Mouse (Mus musculus) myocyte (in vitro differentiated cells): ENCODE results near the gene Nos1ap. TPM values are rescaled to one million over a fixed set of nuclear protein-coding genes. Genes with fewer than 3 reads are reported as not detected.

ENCODE experiments used
- H3K27me3 ChIP-seq: one replicate; pipeline ENCODE4 v1.6.1; 2011; ENCODE audit not compliant: control insufficient read depth, insufficient read depth, insufficient read length
- H3K36me3 ChIP-seq: one replicate; pipeline ENCODE4 v1.6.1; 2011; ENCODE audit not compliant: control insufficient read depth, insufficient read depth
- H3K4me2 ChIP-seq: one replicate; pipeline ENCODE4 v1.6.1; 2011; ENCODE audit warnings: low read depth, control low read depth
- H3K4me3 ChIP-seq: one replicate; pipeline ENCODE4 v1.5.1; 2011; ENCODE audit warnings: mild to moderate bottlenecking, control low read depth, moderate library complexity
- H3K79me2 ChIP-seq: one replicate; pipeline ENCODE4 v1.6.1; 2011; ENCODE audit not compliant: control insufficient read depth, insufficient read depth
- H3ac ChIP-seq: one replicate; pipeline ENCODE4 v1.6.1; 2011; ENCODE audit not compliant: control insufficient read depth, insufficient read length
- CEBPB ChIP-seq: IDR thresholded peaks from 2 replicates; pipeline ENCODE4 v1.6.1; 2011; ENCODE audit warnings: mild to moderate bottlenecking, moderate library complexity; ENCODE audit not compliant: poor library complexity, insufficient read depth, severe bottlenecking
- E2F4 ChIP-seq: IDR thresholded peaks from one replicate; pipeline ENCODE4 v1.6.1; 2011; ENCODE audit warnings: mild to moderate bottlenecking, control low read depth, moderate library complexity; ENCODE audit not compliant: insufficient read depth
- MAX ChIP-seq: IDR thresholded peaks from one replicate; pipeline ENCODE4 v1.6.1; 2011; ENCODE audit warnings: low read depth, mild to moderate bottlenecking, control low read depth
- MYOD1 ChIP-seq, 3 experiments: IDR thresholded peaks; one replicate each; pipeline ENCODE4 v1.6.1; 2011; ENCODE audit warnings: control low read depth in 2 of 3, low read depth in 2 of 3, mild to moderate bottlenecking in 2 of 3, moderate library complexity in 1 of 3; ENCODE audit not compliant: insufficient read length in 2 of 3, control insufficient read depth in 1 of 3
- MYOG ChIP-seq, 3 experiments: IDR thresholded peaks; one replicate each; pipeline ENCODE4 v1.6.1; 2011; ENCODE audit warnings: control low read depth in 2 of 3, low read depth in 2 of 3, mild to moderate bottlenecking in 2 of 3; ENCODE audit not compliant: insufficient read length in 2 of 3, control insufficient read depth in 1 of 3, insufficient read depth in 1 of 3
- POLR2A ChIP-seq: IDR thresholded peaks from one replicate; pipeline ENCODE4 v1.6.1; 2011; ENCODE audit warnings: low read depth, mild to moderate bottlenecking, control low read depth, moderate library complexity; ENCODE audit not compliant: insufficient read length
- POLR2AphosphoS2 ChIP-seq: IDR thresholded peaks from one replicate; pipeline ENCODE4 v1.6.1; 2011; ENCODE audit warnings: low read depth, control low read depth; ENCODE audit not compliant: insufficient read length
- REST ChIP-seq: IDR thresholded peaks from one replicate; pipeline ENCODE4 v1.6.1; 2011; ENCODE audit warnings: mild to moderate bottlenecking, control low read depth, moderate library complexity; ENCODE audit not compliant: insufficient read depth, insufficient read length
- SRF ChIP-seq: IDR thresholded peaks from one replicate; pipeline ENCODE4 v1.6.1; 2011; ENCODE audit warnings: low read depth; ENCODE audit not compliant: control insufficient read depth, insufficient read length
- TCF12 ChIP-seq: IDR thresholded peaks from one replicate; pipeline ENCODE4 v1.6.1; 2011; ENCODE audit warnings: mild to moderate bottlenecking, control low read depth; ENCODE audit not compliant: poor library complexity, insufficient read depth, severe bottlenecking
- TCF3 ChIP-seq: IDR thresholded peaks from one replicate; pipeline ENCODE4 v1.6.1; 2011; ENCODE audit warnings: low read depth, control low read depth; ENCODE audit not compliant: insufficient read length
- USF1 ChIP-seq: IDR thresholded peaks from one replicate; pipeline ENCODE4 v1.6.1; 2011; ENCODE audit warnings: low read depth, mild to moderate bottlenecking, control low read depth, moderate library complexity
- polyA plus RNA-seq: library from polyadenylated mRNA; unstranded; fragments of >200 nt; fragmentation: generic; extraction: Trizol; gene quantifications from one replicate; pipeline ENCODE4 v1.2.1, GENCODE M21; 2012; ENCODE audit warnings: missing spikeins

Gene Nos1ap
- polyA plus RNA-seq, 1 experiment: 0.14 TPM

DNA sequence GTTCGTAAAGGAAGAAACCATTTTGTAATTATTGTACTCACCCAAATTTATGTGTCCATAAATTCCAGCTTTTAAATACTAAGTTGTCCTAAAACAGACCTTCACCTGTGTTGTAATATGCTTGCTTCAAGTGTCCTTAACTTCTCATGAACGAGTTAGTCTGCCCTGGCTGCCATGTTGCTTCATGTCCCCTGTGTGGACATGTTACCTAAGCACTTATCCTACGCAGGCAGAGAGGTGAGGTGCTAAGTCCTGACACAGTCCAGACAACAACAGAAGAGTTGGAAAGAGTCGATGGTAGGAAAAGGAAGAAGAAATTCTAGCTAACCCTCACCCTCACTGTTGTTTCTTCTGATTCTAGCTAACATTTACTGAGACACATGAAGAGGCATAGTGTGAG lies 43.4 kb downstream of the Nos1ap start:
- H3K4me3 ChIP-seq: no peak overlapping the region
- H3K27me3 ChIP-seq: no peaks in the 10 kb centered on the region
- no peaks in the 10 kb centered on the region for H3K36me3 ChIP-seq
- H3K79me2 ChIP-seq: no peaks in the 10 kb centered on the region
- TF ChIP-seq MAX (no peak), SRF (no peak), MYOD1 (IDR thresholded peaks at IDR 0.05; ENCODE audit: control insufficient read depth in 1 of 3, insufficient read length in 2 of 3, low read depth in 2 of 3) (no peak), POLR2A (no peak), MYOG (IDR thresholded peaks at IDR 0.05; ENCODE audit: control insufficient read depth in 1 of 3, insufficient read depth in 1 of 3, insufficient read length in 2 of 3, low read depth in 2 of 3) (no peak), TCF12 (no peak), REST (no peak), USF1 (no peak), CEBPB (no peak)
- H3ac ChIP-seq: no peak overlapping the region
- H3K4me2 ChIP-seq: no peak overlapping the region

DNA sequence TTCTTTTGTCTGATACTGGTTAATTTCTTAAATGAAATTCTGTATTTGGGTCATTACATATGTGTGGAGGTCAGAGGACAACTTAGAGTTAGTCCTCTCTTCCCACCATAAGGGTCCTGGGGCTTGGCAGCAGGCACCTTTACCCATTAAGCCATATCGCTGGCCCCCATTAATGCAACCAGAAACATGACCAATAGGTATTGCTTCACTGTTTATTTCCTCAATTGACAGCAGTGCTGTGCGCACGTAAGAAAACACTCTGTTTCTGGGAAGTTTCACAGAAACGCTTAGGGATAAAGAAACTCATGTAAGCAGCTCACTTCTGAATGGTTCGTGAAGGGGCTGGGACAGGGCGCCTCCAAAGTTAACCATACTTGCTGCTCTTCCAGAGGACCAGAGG lies 44.4 kb downstream of the Nos1ap start:
- Histone ChIP-seq H3K36me3 (no peaks in the 10 kb centered on the region), H3K79me2 (no peaks in the 10 kb centered on the region), H3K4me2 (no peak overlapping the region), H3K4me3 (no peak overlapping the region), H3ac (no peak overlapping the region), H3K27me3 (no peaks in the 10 kb centered on the region)
- TF ChIP-seq MYOG (IDR thresholded peaks at IDR 0.05; ENCODE audit: control insufficient read depth in 1 of 3, insufficient read depth in 1 of 3, insufficient read length in 2 of 3, low read depth in 2 of 3) (no peak), MYOD1 (IDR thresholded peaks at IDR 0.05; ENCODE audit: control insufficient read depth in 1 of 3, insufficient read length in 2 of 3, low read depth in 2 of 3) (no peak), POLR2A (no peak), TCF3 (no peak), REST (no peak), USF1 (no peak), POLR2AphosphoS2 (no peak), SRF (no peak), CEBPB (no peak), TCF12 (no peak), E2F4 (no peak), MAX (no peak)

DNA sequence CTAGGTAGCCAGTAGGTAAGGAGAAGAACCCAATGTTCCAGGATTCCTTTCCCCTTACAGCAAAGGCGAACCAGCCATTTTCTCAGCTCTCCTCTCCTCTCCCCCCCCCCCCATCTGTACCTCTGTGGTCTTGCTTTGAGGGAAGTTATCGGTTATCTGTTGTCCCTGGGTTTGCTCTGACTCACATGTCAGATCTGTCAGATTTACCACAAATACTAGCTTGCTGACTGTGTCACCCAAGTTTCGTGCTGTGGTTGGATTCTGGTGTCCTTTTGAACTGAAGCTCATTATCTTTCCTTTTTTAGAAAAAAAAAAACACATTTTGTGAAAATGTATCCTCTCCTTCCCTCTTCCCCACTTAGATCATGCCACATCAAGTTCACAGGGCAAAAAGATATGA lies 50.2 kb downstream of the Nos1ap start:
- no peak overlapping the region for H3K4me3 ChIP-seq
- TF ChIP-seq TCF12: no peak
- TF ChIP-seq MYOD1 (IDR thresholded peaks at IDR 0.05; ENCODE audit: control insufficient read depth in 1 of 3, insufficient read length in 2 of 3, low read depth in 2 of 3): no peak
- TF ChIP-seq CEBPB: no peak
- TF ChIP-seq TCF3: no peak
- no peak for TF ChIP-seq MAX
- no peak for TF ChIP-seq MYOG (IDR thresholded peaks at IDR 0.05; ENCODE audit: control insufficient read depth in 1 of 3, insufficient read depth in 1 of 3, insufficient read length in 2 of 3, low read depth in 2 of 3)
- TF ChIP-seq SRF: no peak
- TF ChIP-seq POLR2AphosphoS2: no peak
- no peak for TF ChIP-seq POLR2A
- TF ChIP-seq E2F4: no peak
- no peak for TF ChIP-seq USF1
- no peak for TF ChIP-seq REST
- no peak overlapping the region for H3ac ChIP-seq
- no peaks in the 10 kb centered on the region for H3K36me3 ChIP-seq
- H3K27me3 ChIP-seq: no peaks in the 10 kb centered on the region
- H3K4me2 ChIP-seq: no peak overlapping the region
- no peaks in the 10 kb centered on the region for H3K79me2 ChIP-seq

DNA sequence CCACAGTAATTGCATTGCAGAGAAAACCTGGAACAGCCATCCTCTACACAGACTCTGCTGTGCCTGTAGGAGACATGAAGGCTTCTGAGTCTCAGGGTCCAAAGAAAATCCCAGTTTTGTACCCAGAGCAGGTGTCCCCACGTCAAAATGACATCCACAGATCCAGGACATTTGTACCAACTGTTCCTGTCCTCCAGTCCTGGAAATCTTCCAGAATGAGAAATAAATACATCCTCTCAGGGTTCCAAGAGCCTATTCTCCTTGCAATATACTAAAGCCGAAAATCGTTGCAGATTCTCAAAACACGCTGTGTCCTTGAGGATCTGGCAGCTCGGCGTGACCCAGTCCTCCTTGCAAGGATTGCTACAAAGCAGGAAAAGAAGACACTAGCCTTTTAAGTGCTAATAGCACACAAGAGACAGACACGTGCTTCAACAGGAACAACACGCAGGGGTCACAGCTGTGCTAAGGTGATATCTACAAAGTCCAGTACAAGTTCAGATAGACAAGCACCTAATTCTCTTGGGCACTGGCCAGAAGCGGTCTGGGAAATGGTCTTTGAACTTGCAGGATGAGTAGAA lies 51.1 kb downstream of the Nos1ap start:
- H3K27me3 ChIP-seq: no peaks in the 10 kb centered on the region
- H3K4me2 ChIP-seq: no peak overlapping the region

More for the DNA sequence above, 51.1 kb downstream of the Nos1ap start:
- no peak for TF ChIP-seq USF1
- TF ChIP-seq TCF3: no peak
- TF ChIP-seq SRF: no peak
- no peak for TF ChIP-seq MAX
- TF ChIP-seq POLR2AphosphoS2: no peak
- TF ChIP-seq CEBPB: no peak
- TF ChIP-seq MYOG (IDR thresholded peaks at IDR 0.05; ENCODE audit: control insufficient read depth in 1 of 3, insufficient read depth in 1 of 3, insufficient read length in 2 of 3, low read depth in 2 of 3): no peak
- no peak for TF ChIP-seq POLR2A
- TF ChIP-seq REST: no peak
- no peak for TF ChIP-seq TCF12
- TF ChIP-seq E2F4: no peak
- Histone ChIP-seq H3K36me3 (no peaks in the 10 kb centered on the region), H3K4me3 (no peak overlapping the region), H3K79me2 (no peaks in the 10 kb centered on the region), H3ac (no peak overlapping the region)
